8 mouse cellular contexts compared by ENCODE assay signal in the genomic region with DNA sequence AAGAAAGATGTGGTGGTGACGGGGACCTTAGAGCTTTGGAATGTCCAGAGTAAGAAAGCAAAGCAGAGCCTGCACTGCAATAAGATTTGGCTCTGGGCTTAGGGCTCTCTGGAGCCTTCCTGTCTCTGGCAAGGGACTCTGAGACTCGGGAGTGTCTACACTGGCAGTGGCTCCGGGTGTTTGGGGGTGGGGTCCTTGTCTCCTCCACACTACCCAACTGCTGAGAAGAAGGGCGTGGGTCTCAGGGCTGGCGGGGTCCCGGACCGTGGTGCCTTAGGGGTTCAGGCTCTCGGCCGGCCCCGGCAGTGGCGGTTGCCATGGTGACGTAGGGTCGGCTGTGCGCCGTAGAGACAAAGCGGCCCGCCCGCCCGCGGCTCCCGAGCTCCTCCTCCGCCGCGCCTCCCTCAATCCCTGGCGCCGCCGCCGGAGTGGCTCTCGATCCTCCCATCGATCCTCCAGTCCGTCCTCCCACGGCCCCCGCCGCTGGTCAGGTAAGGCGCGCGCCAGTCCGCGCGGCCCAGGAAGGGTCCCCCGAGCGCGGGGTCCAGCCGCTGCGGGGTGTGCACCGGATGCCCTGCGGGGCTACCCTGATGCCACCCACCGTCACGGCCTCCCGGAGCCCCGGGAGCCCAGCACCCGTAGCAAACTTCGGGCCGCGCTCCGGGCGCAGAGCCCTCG. TPM values are rescaled to one million over a fixed set of nuclear protein-coding genes. Genes with fewer than 3 reads are reported as not detected.
DNase-seq lines count a peak whose midpoint lies in the region; ATAC-seq lines count a peak whose summit lies in the region.

TSS of gene Rnf182 (plus strand) at position 134 of the 678 bp plus-strand sequence.

- peak within 1 kb of the TSS; percentile 96 for H3K9ac ChIP-seq in forebrain, embryonic 15.5 days (replicated peaks)
- H3K9ac ChIP-seq in liver, embryonic 16.5 days (ENCODE audit: low read depth, low read length): 0 out of 2 replicates have a peak within 1 kb of the TSS, but pooled peaks have one; percentile 16
- H3K9ac ChIP-seq in neural tube, embryonic 14.5 days (replicated peaks; ENCODE audit: low read depth, low read length): peak within 1 kb of the TSS; percentile 80

- no peaks in the 10 kb centered on the region for H3K9me3 ChIP-seq in forebrain, embryonic 15.5 days
- H3K9me3 ChIP-seq in liver, embryonic 16.5 days (replicated peaks; ENCODE audit: control insufficient read depth, low read length): no peaks in the 10 kb centered on the region
- no peaks in the 10 kb centered on the region for H3K9me3 ChIP-seq in neural tube, embryonic 14.5 days (ENCODE audit: control insufficient read depth, low read length)

- intact Hi-C loops in heart, postnatal 10 days (cut with DNase I): no loop called here

- peak within 1 kb of the TSS; percentile 90 for H3K4me3 ChIP-seq in forebrain, embryonic 15.5 days
- peak within 1 kb of the TSS; percentile 58 for H3K4me3 ChIP-seq in liver, embryonic 16.5 days (ENCODE audit: low read depth, low read length)
- H3K4me3 ChIP-seq in neural tube, embryonic 14.5 days (ENCODE audit: low read depth, low read length): peak within 1 kb of the TSS; percentile 78

- H3K4me2 ChIP-seq in forebrain, embryonic 15.5 days (replicated peaks): peak within 1 kb of the TSS; percentile 60
- H3K4me2 ChIP-seq in liver, embryonic 16.5 days (ENCODE audit: low read depth, low read length): peak within 1 kb of the TSS; percentile 76
- peak within 1 kb of the TSS; percentile 89 for H3K4me2 ChIP-seq in neural tube, embryonic 14.5 days (ENCODE audit: low read depth, low read length)

- ATAC-seq in cerebellum, adult (ENCODE audit: insufficient number of reproducible peaks, low FRiP score, low TSS enrichment): peak; percentile 92
- peak; percentile 96 for ATAC-seq in forebrain, embryonic 15.5 days (replicated peaks)
- peak; percentile 45; the same call in 1 of the 2 replicates for ATAC-seq in liver, embryonic 16.5 days (ENCODE audit: low read depth)
- peak; percentile 93 for ATAC-seq in neural tube, embryonic 14.5 days (ENCODE audit: low read depth)

- H3K4me1 ChIP-seq in forebrain, embryonic 15.5 days: peaks cover 25% of the 10 kb centered on the region
- no peaks in the 10 kb centered on the region; the same call in 1 of the 2 replicates for H3K4me1 ChIP-seq in liver, embryonic 16.5 days (ENCODE audit: control insufficient read depth, low read depth, low read length)
- H3K4me1 ChIP-seq in neural tube, embryonic 14.5 days (ENCODE audit: control insufficient read depth, insufficient read depth, low read length): peaks cover 14% of the 10 kb centered on the region

- DNase-seq in ES-CJ7 (ENCODE audit: low read depth, low spot score): peak; percentile 79
- peak; percentile 69 to 70 for DNase-seq in heart, postnatal 10 days
- DNase-seq in kidney, postnatal 4 days: peak; percentile 83 to 88
- DNase-seq in thymus, postnatal 14 days: peak; percentile 56

- peak within 1 kb of the TSS; percentile 85 for H3K27ac ChIP-seq in forebrain, embryonic 15.5 days (replicated peaks)
- no peak within 1 kb of the TSS for H3K27ac ChIP-seq in liver, embryonic 16.5 days (ENCODE audit: low read length)
- H3K27ac ChIP-seq in neural tube, embryonic 14.5 days (ENCODE audit: low read depth, low read length): peak within 1 kb of the TSS; percentile 70; the same call in 1 of the 2 replicates

- under 1% methylated on average over 58 of the region's 58 CpGs for WGBS in forebrain, embryonic 15.5 days
- WGBS in liver, embryonic 16.5 days (ENCODE audit: insufficient replicate concordance): under 1% methylated on average over 45 of the region's 58 CpGs
- WGBS in neural tube, embryonic 14.5 days: under 1% methylated on average over 52 of the region's 58 CpGs

- no peaks in the 10 kb centered on the region for H3K27me3 ChIP-seq in forebrain, embryonic 15.5 days
- peaks cover 27% of the 10 kb centered on the region for H3K27me3 ChIP-seq in liver, embryonic 16.5 days (ENCODE audit: control insufficient read depth, insufficient read depth, low read depth, low read length)
- no peaks in the 10 kb centered on the region for H3K27me3 ChIP-seq in neural tube, embryonic 14.5 days (ENCODE audit: control insufficient read depth, insufficient read depth, low read length)

- no peaks in the 10 kb centered on the region for H3K36me3 ChIP-seq in forebrain, embryonic 15.5 days
- H3K36me3 ChIP-seq in liver, embryonic 16.5 days (ENCODE audit: control insufficient read depth, insufficient read depth): no peaks in the 10 kb centered on the region
- H3K36me3 ChIP-seq in neural tube, embryonic 14.5 days (ENCODE audit: control insufficient read depth, insufficient read depth, low read length): no peaks in the 10 kb centered on the region

RNA-seq across cellular contexts. Expression of gene Rnf182, which starts in this region (rescaled TPM):
- polyA plus RNA-seq in forebrain, embryonic 15.5 days (2015; fragmentation: Nextera tagmentation; extraction: Ambion mirVana): 47.8 and 50.8 TPM in 2 replicates
- total RNA-seq in heart, postnatal 10 days (2021): under 1 TPM; 0.17 to 0.22 TPM
- polyA plus RNA-seq in liver, embryonic 16.5 days (2015; fragmentation: Nextera tagmentation; extraction: Ambion mirVana): not detected in 2 replicates
- 27.5 and 35.1 TPM in 2 replicates for polyA plus RNA-seq in neural tube, embryonic 14.5 days (2014; fragmentation: Nextera tagmentation; extraction: Ambion mirVana)

Comparison
In these comparisons a context has a peak if more than half of its experiments do, and no peak if none do; other contexts are left out.
1. RNA of gene Rnf182 (polyA plus RNA-seq): 47.8 to 50.8 TPM in forebrain, embryonic 15.5 days and 27.5 to 35.1 TPM in neural tube, embryonic 14.5 days; not detected in liver, embryonic 16.5 days; every median in the first group is over 10 times any median in the second.
2. Peak in DNase-seq in heart, postnatal 10 days; RNA of the gene not detected or under 1 TPM.
3. Peak in ATAC-seq, H3K4me3 ChIP-seq, H3K9ac ChIP-seq and H3K4me2 ChIP-seq in liver, embryonic 16.5 days; RNA of the gene not detected or under 1 TPM.
4. ATAC-seq: peak in every context shown above with its lines; median percentile 96 in forebrain, embryonic 15.5 days; 93 in neural tube, embryonic 14.5 days; 92 in cerebellum, adult; 45 in liver, embryonic 16.5 days.
5. H3K9ac ChIP-seq: peak in every context shown above with its lines; median percentile 96 in forebrain, embryonic 15.5 days; 80 in neural tube, embryonic 14.5 days; 16 in liver, embryonic 16.5 days.
6. Peak in every context shown above with its lines, with median percentiles within 50 percentile points of each other: DNase-seq, H3K4me2 ChIP-seq and H3K4me3 ChIP-seq.